Mouse (Mus musculus): ENCODE data around the gene Pitpnm3.

DNA sequence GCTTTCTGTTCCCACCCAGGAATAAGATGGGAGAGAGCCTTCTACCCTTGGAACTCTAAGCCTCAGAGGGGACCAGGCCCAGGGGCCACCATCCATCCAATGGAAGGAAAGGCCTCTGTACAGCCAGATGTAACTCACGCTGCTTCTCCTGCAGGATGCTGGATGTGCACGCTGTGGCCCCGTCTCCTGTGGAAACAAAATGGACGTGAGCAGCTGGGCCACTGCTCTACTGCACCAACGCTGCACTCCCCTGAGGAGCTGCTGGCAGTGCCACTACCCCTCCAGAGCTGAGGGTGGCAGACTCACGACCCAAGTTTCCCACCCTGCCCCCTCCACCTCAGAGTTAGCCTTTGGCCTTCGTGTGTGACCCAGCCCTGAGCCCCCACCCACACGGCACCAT is 43.2 kb downstream of the Pitpnm3 start:
- TF ChIP-seq CTCF (IDR thresholded peaks at IDR 0.05; ENCODE audit: low read depth, low read length) (no peak), POLR2A (IDR thresholded peaks at IDR 0.05; ENCODE audit: extremely low read depth, insufficient read depth, low read length) (no peak)
